Mouse (Mus musculus): Measurements from ENCODE around the gene Usp15.

DNA sequence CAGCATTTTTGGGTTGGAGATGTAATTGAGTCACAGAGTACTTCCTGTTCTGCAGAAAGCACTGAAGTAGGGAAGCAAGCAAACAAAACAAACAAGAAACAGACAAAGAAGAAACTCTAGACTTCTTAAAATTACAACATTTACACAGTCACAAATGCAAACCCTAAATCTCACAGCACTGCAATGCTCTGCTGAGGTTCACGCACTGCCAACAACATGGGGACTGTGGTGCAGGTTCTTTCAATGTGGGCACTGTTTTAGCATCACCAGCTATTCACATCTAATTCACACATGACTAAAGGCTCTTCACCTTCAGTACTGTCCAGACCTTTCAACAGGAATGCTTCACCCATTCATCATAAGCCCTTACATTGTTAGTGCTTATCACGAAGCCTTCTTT lies 133.8 kb downstream of the Usp15 start:
- TF ChIP-seq POLR2A (IDR thresholded peaks at IDR 0.05; ENCODE audit: control insufficient read depth, low read depth, low read length) (no peak), CTCF (IDR thresholded peaks at IDR 0.05; ENCODE audit: control insufficient read depth, insufficient read depth, insufficient replicate concordance, low read depth, low read length) (no peak)
